Mouse (Mus musculus) CH12.LX (cell line): ENCODE results near the gene P2rx1. TPM values are rescaled to one million over a fixed set of nuclear protein-coding genes. Genes with fewer than 3 reads are reported as not detected.

Source experiments
- DNase-seq: peaks from one replicate; pipeline ENCODE4 v3.0.0-alpha.2; 2013; ENCODE audit errors: extremely low read depth
- H3K27ac ChIP-seq: 2 replicates; pipeline ENCODE4 v1.5.1; 2012; ENCODE audit warnings: low read depth, mild to moderate bottlenecking, control low read depth, moderate library complexity; ENCODE audit not compliant: insufficient read depth
- H3K27me3 ChIP-seq: replicated peaks from 2 replicates; pipeline ENCODE3; 2012; ENCODE audit warnings: inconsistent platforms
- H3K36me3 ChIP-seq, 2 experiments: replicated peaks in 1 of 2; 2 replicates each; pipeline versions ENCODE3 to v1.6.1; 2012; ENCODE audit warnings: inconsistent platforms in 1 of 2, low read length in 1 of 2, mild to moderate bottlenecking in 1 of 2, mixed read lengths in 1 of 2, moderate library complexity in 1 of 2; ENCODE audit not compliant: control insufficient read depth in 1 of 2, insufficient read depth in 1 of 2
- H3K4me1 ChIP-seq, 2 experiments: 2 replicates each; pipeline ENCODE4 v1.6.1; 2012; ENCODE audit warnings: inconsistent platforms in 1 of 2, moderate library complexity in 1 of 2; ENCODE audit not compliant: insufficient read depth in 2 of 2, control insufficient read depth in 1 of 2
- H3K4me2 ChIP-seq: 2 replicates; pipeline ENCODE4 v1.6.1; 2012; ENCODE audit warnings: low read depth, mild to moderate bottlenecking, control low read depth; ENCODE audit not compliant: poor library complexity, insufficient read depth, severe bottlenecking
- H3K4me3 ChIP-seq, 3 experiments: fragments of 150-350 bp in 1 of 3; sonication (generic) in 1 of 3; replicated peaks in 1 of 3; 2 replicates each; pipeline versions ENCODE3 to v1.5.1; 2011 to 2012; ENCODE audit warnings: low read depth in 2 of 3, low read length in 2 of 3, mild to moderate bottlenecking in 2 of 3, moderate library complexity in 2 of 3, control low read depth in 1 of 3, improper control_type of control experiment in 1 of 3, inconsistent platforms in 1 of 3, mixed read lengths in 1 of 3; ENCODE audit not compliant: poor library complexity in 1 of 3
- H3K79me2 ChIP-seq: replicated peaks from 2 replicates; pipeline ENCODE4 v1.6.1; 2012; ENCODE audit warnings: mild to moderate bottlenecking, moderate library complexity; ENCODE audit not compliant: control insufficient read depth, poor library complexity, insufficient read depth, severe bottlenecking; ENCODE audit errors: extremely low read depth
- H3K9ac ChIP-seq: 2 replicates; pipeline ENCODE4 v1.6.1; 2012; ENCODE audit warnings: low read depth, mild to moderate bottlenecking, control low read depth, moderate library complexity; ENCODE audit not compliant: insufficient read depth
- H3K9me3 ChIP-seq: replicated peaks from 2 replicates; pipeline ENCODE3; 2012; ENCODE audit warnings: low read length, inconsistent platforms, mixed read lengths
- BHLHE40 ChIP-seq: IDR thresholded peaks from 2 replicates; pipeline ENCODE4 v1.6.1; 2011; ENCODE audit warnings: mild to moderate bottlenecking, low read depth, low read length, improper control_type of control experiment
- CHD1 ChIP-seq: IDR thresholded peaks from 2 replicates; pipeline ENCODE4 v1.6.1; 2012; ENCODE audit warnings: low read depth, low read length, improper control_type of control experiment, inconsistent platforms
- CHD2 ChIP-seq: IDR thresholded peaks from 2 replicates; pipeline ENCODE4 v1.6.1; 2011; ENCODE audit warnings: low read length, improper control_type of control experiment
- CTCF ChIP-seq, 2 experiments: IDR thresholded peaks in 1 of 2; conservative IDR thresholded peaks in 1 of 2; 2 replicates each; pipeline ENCODE4 v1.5.1; 2011 to 2012; ENCODE audit warnings: low read depth in 2 of 2, low read length in 2 of 2, improper control_type of control experiment in 1 of 2, inconsistent platforms in 1 of 2, mild to moderate bottlenecking in 1 of 2, moderate library complexity in 1 of 2
- E2F4 ChIP-seq: IDR thresholded peaks from 2 replicates; pipeline ENCODE4 v1.6.1; 2011; ENCODE audit warnings: low read depth, low read length, improper control_type of control experiment; ENCODE audit not compliant: insufficient replicate concordance
- ELF1 ChIP-seq: IDR thresholded peaks from 2 replicates; pipeline ENCODE4 v1.6.1; 2014; ENCODE audit warnings: low read depth, mild to moderate bottlenecking, inconsistent platforms, low read length, improper control_type of control experiment
- EP300 ChIP-seq: IDR thresholded peaks from 2 replicates; pipeline ENCODE4 v1.6.1; 2011; ENCODE audit warnings: low read length, improper control_type of control experiment
- ETS1 ChIP-seq: conservative IDR thresholded peaks from 2 replicates; pipeline ENCODE4 v1.6.1; 2012; ENCODE audit warnings: low read depth, mild to moderate bottlenecking, inconsistent platforms, low read length, improper control_type of control experiment, moderate library complexity
- GABPA ChIP-seq: IDR thresholded peaks from 2 replicates; pipeline ENCODE4 v1.6.1; 2012; ENCODE audit warnings: low read depth, low read length, improper control_type of control experiment, inconsistent platforms; ENCODE audit not compliant: insufficient replicate concordance
- HCFC1 ChIP-seq: IDR thresholded peaks from 2 replicates; pipeline ENCODE4 v1.6.1; 2012; ENCODE audit warnings: low read depth, mild to moderate bottlenecking, inconsistent platforms, low read length, improper control_type of control experiment
- IRF4 ChIP-seq: IDR thresholded peaks from 2 replicates; pipeline ENCODE4 v1.6.1; 2014; ENCODE audit warnings: low read depth, mild to moderate bottlenecking, inconsistent platforms, low read length, improper control_type of control experiment
- JUN ChIP-seq: IDR thresholded peaks from 2 replicates; pipeline ENCODE4 v1.6.1; 2011; ENCODE audit warnings: low read depth, mild to moderate bottlenecking, low read length, improper control_type of control experiment, moderate library complexity; ENCODE audit not compliant: insufficient read depth
- JUND ChIP-seq: conservative IDR thresholded peaks from 2 replicates; pipeline ENCODE4 v1.6.1; 2011; ENCODE audit warnings: low read depth, low read length, improper control_type of control experiment
- KAT2A ChIP-seq: IDR thresholded peaks from 2 replicates; pipeline ENCODE4 v1.6.1; 2012; ENCODE audit warnings: low read length, improper control_type of control experiment, inconsistent platforms; ENCODE audit not compliant: insufficient replicate concordance
- MAFK ChIP-seq: IDR thresholded peaks from 2 replicates; pipeline ENCODE4 v1.6.1; 2011; ENCODE audit warnings: low read length, improper control_type of control experiment; ENCODE audit not compliant: insufficient replicate concordance
- MAX ChIP-seq: IDR thresholded peaks from 2 replicates; pipeline ENCODE4 v1.6.1; 2011; ENCODE audit warnings: low read length, improper control_type of control experiment
- MAZ ChIP-seq: IDR thresholded peaks from 2 replicates; pipeline ENCODE4 v1.6.1; 2012; ENCODE audit warnings: low read depth, mild to moderate bottlenecking, inconsistent platforms, low read length, improper control_type of control experiment, moderate library complexity
- MEF2A ChIP-seq: IDR thresholded peaks from 2 replicates; pipeline ENCODE4 v1.6.1; 2014; ENCODE audit warnings: low read depth, mild to moderate bottlenecking, inconsistent platforms, low read length, improper control_type of control experiment, borderline replicate concordance
- MXI1 ChIP-seq: IDR thresholded peaks from 2 replicates; pipeline ENCODE4 v1.6.1; 2011; ENCODE audit warnings: mild to moderate bottlenecking, low read depth, low read length, improper control_type of control experiment
- MYC ChIP-seq: IDR thresholded peaks from 2 replicates; pipeline ENCODE4 v1.6.1; 2011; ENCODE audit warnings: low read depth, mild to moderate bottlenecking, improper control_type of control experiment, low read length
- NELFE ChIP-seq: IDR thresholded peaks from 2 replicates; pipeline ENCODE4 v1.6.1; 2011; ENCODE audit warnings: low read depth, low read length, improper control_type of control experiment
- NRF1 ChIP-seq: IDR thresholded peaks from 2 replicates; pipeline ENCODE4 v1.6.1; 2014; ENCODE audit warnings: low read depth, mild to moderate bottlenecking, inconsistent platforms, low read length, improper control_type of control experiment, moderate library complexity
- PAX5 ChIP-seq: IDR thresholded peaks from 2 replicates; pipeline ENCODE4 v1.6.1; 2012; ENCODE audit warnings: low read length, inconsistent platforms, mixed read lengths
- POLR2A ChIP-seq: IDR thresholded peaks from 2 replicates; pipeline ENCODE4 v1.6.1; 2011; ENCODE audit warnings: low read depth, mild to moderate bottlenecking, improper control_type of control experiment, low read length
- POLR2AphosphoS2 ChIP-seq: IDR thresholded peaks from 2 replicates; pipeline ENCODE4 v1.6.1; 2011; ENCODE audit warnings: low read depth, low read length, improper control_type of control experiment
- RAD21 ChIP-seq: IDR thresholded peaks from 2 replicates; pipeline ENCODE4 v1.6.1; 2011; ENCODE audit warnings: low read depth, mild to moderate bottlenecking, low read length, improper control_type of control experiment, moderate library complexity
- RCOR1 ChIP-seq: conservative IDR thresholded peaks from 2 replicates; pipeline ENCODE4 v1.6.1; 2012; ENCODE audit warnings: low read depth, mild to moderate bottlenecking, inconsistent platforms, low read length, improper control_type of control experiment
- SIN3A ChIP-seq: IDR thresholded peaks from 2 replicates; pipeline ENCODE4 v1.6.1; 2012; ENCODE audit warnings: low read length, improper control_type of control experiment, inconsistent platforms
- SMC3 ChIP-seq: IDR thresholded peaks from 2 replicates; pipeline ENCODE4 v1.6.1; 2011; ENCODE audit warnings: low read depth, low read length, improper control_type of control experiment
- TBP ChIP-seq: conservative IDR thresholded peaks from 2 replicates; pipeline ENCODE4 v1.6.1; 2011; ENCODE audit warnings: low read depth, low read length, improper control_type of control experiment
- TCF12 ChIP-seq: IDR thresholded peaks from 2 replicates; pipeline ENCODE4 v1.6.1; 2014; ENCODE audit warnings: low read depth, mild to moderate bottlenecking, inconsistent platforms, low read length, improper control_type of control experiment
- UBTF ChIP-seq: IDR thresholded peaks from 2 replicates; pipeline ENCODE4 v1.6.1; 2012; ENCODE audit warnings: low read depth, mild to moderate bottlenecking, inconsistent platforms, low read length, improper control_type of control experiment, moderate library complexity
- USF1 ChIP-seq: IDR thresholded peaks from 2 replicates; pipeline ENCODE4 v1.6.1; 2014; ENCODE audit warnings: low read depth, mild to moderate bottlenecking, inconsistent platforms, low read length, improper control_type of control experiment
- USF2 ChIP-seq: conservative IDR thresholded peaks from 2 replicates; pipeline ENCODE4 v1.6.1; 2011; ENCODE audit warnings: low read depth, low read length, improper control_type of control experiment
- ZC3H11A ChIP-seq: IDR thresholded peaks from 2 replicates; pipeline ENCODE4 v1.6.1; 2012; ENCODE audit warnings: low read depth, mild to moderate bottlenecking, inconsistent platforms, low read length, improper control_type of control experiment
- ZKSCAN1 ChIP-seq: IDR thresholded peaks from 2 replicates; pipeline ENCODE4 v1.6.1; 2012; ENCODE audit warnings: low read depth, inconsistent platforms, low read length, improper control_type of control experiment, borderline replicate concordance
- ZMIZ1 ChIP-seq: IDR thresholded peaks from 2 replicates; pipeline ENCODE4 v1.6.1; 2012; ENCODE audit warnings: low read depth, mild to moderate bottlenecking, inconsistent platforms, low read length, improper control_type of control experiment
- ZNF384 ChIP-seq: IDR thresholded peaks from 2 replicates; pipeline ENCODE4 v1.6.1; 2012; ENCODE audit warnings: low read depth, low read length, improper control_type of control experiment, inconsistent platforms
- dilution Hi-C: fragments of 300-500 bp; cut with MboI; formaldehyde crosslinking; loops from 2 replicates; pipeline ENCODE4 v1.14.3; 2020; ENCODE audit warnings: low sequenced_read_pairs; ENCODE audit not compliant: extremely low pct_unique_long_range_greater_than_20kb, extremely low pct_ligation_motif_present
- in situ Hi-C: fragments of 300-500 bp; cut with MboI; formaldehyde crosslinking; loops from 3 replicates; pipeline ENCODE4 v1.14.3; 2019; ENCODE audit warnings: low sequenced_read_pairs, low pct_ligation_motif_present, low pct_unique_long_range_greater_than_20kb, mixed read lengths
- polyA plus RNA-seq: library from polyadenylated mRNA; unstranded; fragments of >175 nt; gene quantifications from 2 replicates; pipeline ENCODE4 v1.2.1, GENCODE M21; 2012; ENCODE audit warnings: low read depth; ENCODE audit not compliant: insufficient read length
- total RNA-seq, 2 experiments: library from RNA; depleted of rRNA; stranded (reverse); fragments of 300-350 nt in 1 of 2; fragments of >200 nt in 1 of 2; gene quantifications; 2 replicates each; pipeline ENCODE4 v1.2.3; 2012 to 2014

P2rx1 gene
- total and polyA plus RNA-seq, 3 experiments: 15.9 to 23.3 (median 21.5) TPM

GRCm38 (mm10) chr11:72953440-72954151 lies 45.3 kb upstream of the P2rx1 start:
- Histone ChIP-seq H3K4me1 (peaks cover 44 to 86% of the 10 kb centered on the region in 2 experiments), H3K27ac (peak overlapping the region; percentile 96), H3K36me3 (no peaks in the 10 kb centered on the region), H3K27me3 (no peaks in the 10 kb centered on the region), H3K79me2 (no peaks in the 10 kb centered on the region), H3K4me3 (peak overlapping the region in 1 of 3 experiments; percentile 5), H3K9ac (peak overlapping the region; percentile 25; the same call in 1 of the 2 replicates), H3K9me3 (peaks cover 17% of the 10 kb centered on the region), H3K4me2 (peak overlapping the region; percentile 57)
- DNase-seq: peak; percentile 97
- TF ChIP-seq EP300: peak; percentile 99
- TF ChIP-seq UBTF: peak; percentile 28
- no peak for TF ChIP-seq CTCF (conservative IDR thresholded peaks at IDR 0.05 in 1 of 2, IDR thresholded peaks at IDR 0.05 in 1 of 2; ENCODE audit: low read depth in 2 of 2, low read length in 2 of 2)
- 0 out of 2 replicates have a peak, but pooled peaks have one; percentile 17 for TF ChIP-seq MAX
- peak; percentile 97 for TF ChIP-seq IRF4
- no peak for TF ChIP-seq KAT2A
- TF ChIP-seq CHD2: peak; percentile 93
- TF ChIP-seq RCOR1: peak; percentile 96
- no peak for TF ChIP-seq USF2
- 0 out of 2 replicates have a peak, but pooled peaks have one; percentile 34 for TF ChIP-seq E2F4
- TF ChIP-seq ELF1: peak; percentile 31; the same call in 1 of the 2 replicates
- TF ChIP-seq HCFC1: no peak; the same call in 1 of the 2 replicates
- TF ChIP-seq MAFK: peak; percentile 97
- peak; percentile 21; the same call in 1 of the 2 replicates for TF ChIP-seq ZMIZ1
- TF ChIP-seq TCF12: peak; percentile 100
- TF ChIP-seq MYC: 0 out of 2 replicates have a peak, but pooled peaks have one; percentile 65
- peak; percentile 10 for TF ChIP-seq RAD21
- TF ChIP-seq MEF2A: peak; percentile 98
- no peak; the same call in 1 of the 2 replicates for TF ChIP-seq CHD1
- peak; percentile 20 for TF ChIP-seq SMC3
- peak; percentile 55; the same call in 1 of the 2 replicates for TF ChIP-seq NELFE
- TF ChIP-seq MAZ: peak; percentile 99
- no peak for TF ChIP-seq GABPA
- 0 out of 2 replicates have a peak, but pooled peaks have one; percentile 4 for TF ChIP-seq TBP
- TF ChIP-seq POLR2AphosphoS2: no peak; the same call in 1 of the 2 replicates
- TF ChIP-seq MXI1: peak; percentile 66
- TF ChIP-seq USF1: no peak
- 0 out of 2 replicates have a peak, but pooled peaks have one; percentile 33 for TF ChIP-seq NRF1
- TF ChIP-seq PAX5: no peak
- TF ChIP-seq POLR2A: no peak
- no peak for TF ChIP-seq ZKSCAN1
- TF ChIP-seq JUND: peak; percentile 89
- TF ChIP-seq BHLHE40: peak; percentile 97
- peak; percentile 87 for TF ChIP-seq SIN3A
- TF ChIP-seq ETS1: peak; percentile 99
- peak; percentile 96 for TF ChIP-seq JUN
- TF ChIP-seq ZC3H11A: no peak
- peak; percentile 76 for TF ChIP-seq ZNF384
- dilution Hi-C loops: no loop called here
- in situ Hi-C loops: no loop called here
